Mouse (Mus musculus) brain, embryonic 14.5 days (tissue): ENCODE data around the gene Selenbp1.

Source experiments
- CTCF ChIP-seq: fragments of 200-500 bp; IDR thresholded peaks from 2 replicates; pipeline ENCODE4 v1.5.1; 2012; ENCODE audit warnings: inconsistent platforms, mild to moderate bottlenecking, moderate library complexity, borderline replicate concordance; ENCODE audit not compliant: insufficient read depth, insufficient read length; ENCODE audit errors: extremely low read depth
- POLR2A ChIP-seq: fragments of 200-500 bp; IDR thresholded peaks from 2 replicates; pipeline ENCODE4 v1.6.1; 2012; ENCODE audit warnings: mild to moderate bottlenecking, inconsistent platforms, borderline replicate concordance; ENCODE audit not compliant: poor library complexity, insufficient read depth, insufficient read length, severe bottlenecking; ENCODE audit errors: extremely low read depth

- TF ChIP-seq CTCF (no peak), POLR2A (no peak)
These were observed 41.2 kb downstream of the Selenbp1 start for GRCm38 (mm10) chr3:94974026-94974527.
